Mouse (Mus musculus) neural tube, embryonic 13.5 days (tissue): ENCODE results near the gene Cenpp. TPM values are rescaled to one million over a fixed set of nuclear protein-coding genes. Genes with fewer than 3 reads are reported as not detected.

Experiments
- ATAC-seq: fragments of 200-750 bp; cut with Nextera tagmentation; 2 replicates; pipeline ENCODE4 v1.8.0; 2017; ENCODE audit warnings: low read depth, mild to moderate bottlenecking, moderate TSS enrichment, moderate library complexity
- H3K27ac ChIP-seq: fragments of 300-500 bp; sonication (generic); replicated peaks from 2 replicates; pipeline ENCODE4 v1.5.1; 2015; ENCODE audit warnings: moderate library complexity, mild to moderate bottlenecking, inconsistent platforms
- H3K27me3 ChIP-seq: fragments of 300-500 bp; sonication (generic); 2 replicates; pipeline ENCODE4 v1.6.1; 2015; ENCODE audit warnings: mild to moderate bottlenecking, inconsistent platforms
- H3K36me3 ChIP-seq: fragments of 300-500 bp; sonication (generic); 2 replicates; pipeline ENCODE4 v1.6.1; 2015; ENCODE audit warnings: mild to moderate bottlenecking, inconsistent platforms
- H3K4me1 ChIP-seq: fragments of 300-500 bp; sonication (generic); replicated peaks from 2 replicates; pipeline ENCODE4 v1.6.1; 2015; ENCODE audit warnings: inconsistent platforms
- H3K4me2 ChIP-seq: fragments of 300-500 bp; sonication (generic); 2 replicates; pipeline ENCODE4 v1.6.1; 2015; ENCODE audit warnings: inconsistent platforms, mild to moderate bottlenecking, moderate library complexity
- H3K4me3 ChIP-seq: fragments of 300-500 bp; sonication (generic); 2 replicates; pipeline ENCODE4 v1.5.1; 2015; ENCODE audit warnings: mild to moderate bottlenecking, inconsistent platforms
- H3K9ac ChIP-seq: fragments of 300-500 bp; sonication (generic); 2 replicates; pipeline ENCODE4 v1.6.1; 2015; ENCODE audit warnings: moderate library complexity, mild to moderate bottlenecking, inconsistent platforms
- H3K9me3 ChIP-seq: fragments of 300-500 bp; sonication (generic); 2 replicates; pipeline ENCODE4 v1.6.1; 2016; ENCODE audit warnings: inconsistent platforms
- WGBS: fragments of 180-500 bp; shearing (Covaris S2); methylation state at CpG from one replicate; pipeline ENCODE4 v1.1.7; 2015; 5-methylcytosine and 5-hydroxymethylcytosine counted together
- polyA plus RNA-seq: library from polyadenylated mRNA; unstranded; fragments of >200 nt; fragmentation: Nextera tagmentation; extraction: Ambion mirVana; gene quantifications from 2 replicates; pipeline ENCODE4 v1.2.1, GENCODE M21; 2015

The Cenpp gene
- polyA plus RNA-seq, 1 experiment from 2014 or later: 7.6 TPM

DNA sequence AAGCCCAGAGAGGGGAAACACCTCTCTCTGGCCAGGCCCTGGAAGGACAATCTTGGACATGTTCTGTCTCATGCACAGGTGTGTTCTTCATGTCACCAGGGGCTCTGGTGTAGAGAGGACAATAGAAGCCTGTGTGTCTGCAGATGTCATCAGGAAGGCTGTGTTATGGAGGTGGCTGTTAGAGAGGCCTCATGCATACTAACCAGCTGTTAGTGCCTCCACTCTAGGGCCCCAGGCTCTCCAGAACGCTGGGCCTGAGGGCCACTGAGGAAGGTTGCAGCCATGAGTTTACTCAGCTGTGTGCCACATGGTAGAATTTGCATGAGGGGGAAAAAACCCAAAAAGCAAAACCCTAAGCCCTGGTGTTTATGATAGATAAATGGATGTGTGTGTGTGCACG is 185.0 kb downstream of the Cenpp start:
- 77% methylated on average over 2 of the region's 2 CpGs for WGBS
- no peaks in the 10 kb centered on the region for H3K9me3 ChIP-seq
- no peak overlapping the region for H3K4me3 ChIP-seq
- H3K4me2 ChIP-seq: no peak overlapping the region
- no peak for ATAC-seq
- no peak overlapping the region for H3K9ac ChIP-seq
- H3K27ac ChIP-seq: peak overlapping the region; percentile 13; the same call in 1 of the 2 replicates
- H3K4me1 ChIP-seq: no peaks in the 10 kb centered on the region; the same call in 1 of the 2 replicates
- peaks cover 29% of the 10 kb centered on the region for H3K36me3 ChIP-seq
- no peaks in the 10 kb centered on the region for H3K27me3 ChIP-seq

DNA sequence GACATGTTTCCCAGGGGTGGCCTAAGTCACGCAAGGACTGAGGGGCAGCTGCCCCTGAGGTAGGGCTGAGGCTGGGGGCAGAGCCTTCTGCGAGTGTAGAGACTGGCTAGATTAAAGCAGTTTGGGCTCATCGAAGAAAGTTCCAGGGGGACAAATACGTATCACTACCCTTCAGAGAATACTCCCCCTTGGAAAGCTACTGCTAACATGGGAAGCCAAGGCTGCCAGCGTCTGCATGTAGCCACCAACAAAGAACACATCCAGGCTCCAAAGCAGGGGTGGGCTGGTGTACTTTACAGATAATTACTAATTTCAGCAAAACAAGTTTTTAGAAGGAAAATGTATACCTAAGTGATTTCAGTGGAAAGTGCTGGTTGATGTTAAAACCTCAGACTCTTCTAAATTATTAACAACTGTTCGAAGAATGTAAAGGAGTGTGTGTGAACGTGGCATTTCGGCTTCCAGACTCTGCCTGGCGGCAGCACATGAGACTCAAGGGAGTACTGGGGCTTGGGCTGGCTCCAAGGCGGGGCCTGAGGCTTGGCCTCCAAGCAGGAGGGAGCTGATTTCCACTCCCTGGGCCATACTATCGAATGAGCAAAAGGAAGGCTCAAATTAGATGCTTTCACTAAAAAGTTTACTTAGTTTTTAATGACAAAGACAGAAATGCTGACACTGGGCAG is 186.1 kb downstream of the Cenpp start:
- Histone ChIP-seq H3K27me3 (no peaks in the 10 kb centered on the region), H3K36me3 (peaks cover 39% of the 10 kb centered on the region), H3K9me3 (no peaks in the 10 kb centered on the region), H3K4me2 (no peak overlapping the region), H3K27ac (peak overlapping the region; percentile 49), H3K4me1 (no peaks in the 10 kb centered on the region; the same call in 1 of the 2 replicates), H3K4me3 (no peak overlapping the region), H3K9ac (no peak overlapping the region)
- 75% methylated on average over 11 of the region's 11 CpGs for WGBS
- no peak for ATAC-seq

DNA sequence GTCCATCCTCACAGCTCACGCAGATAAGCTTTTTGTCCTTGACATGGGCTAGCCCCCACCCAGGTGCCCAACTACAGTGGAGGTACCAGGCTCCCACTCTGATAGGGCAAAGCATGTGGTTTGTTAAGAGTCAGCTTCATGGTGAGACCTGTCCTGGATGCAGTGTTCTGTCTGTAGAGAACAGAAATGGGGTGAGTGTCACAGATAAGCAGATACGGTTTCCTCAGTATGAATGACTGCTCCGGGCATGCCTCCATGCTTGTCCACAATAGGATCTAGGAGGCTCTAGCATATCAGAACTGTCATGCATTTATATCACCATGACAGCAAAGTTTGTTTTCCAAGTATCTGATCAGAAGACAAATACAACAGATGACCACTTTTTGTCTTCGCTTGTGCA is 186.7 kb downstream of the Cenpp start:
- no peaks in the 10 kb centered on the region for H3K27me3 ChIP-seq
- H3K9me3 ChIP-seq: no peaks in the 10 kb centered on the region
- peaks cover 46% of the 10 kb centered on the region for H3K36me3 ChIP-seq
- no peak overlapping the region for H3K4me3 ChIP-seq
- ATAC-seq: no peak
- no peaks in the 10 kb centered on the region; the same call in 1 of the 2 replicates for H3K4me1 ChIP-seq
- 95% methylated on average over 4 of the region's 4 CpGs for WGBS
- no peak overlapping the region for H3K9ac ChIP-seq
- no peak overlapping the region for H3K4me2 ChIP-seq
- no peak overlapping the region for H3K27ac ChIP-seq

DNA sequence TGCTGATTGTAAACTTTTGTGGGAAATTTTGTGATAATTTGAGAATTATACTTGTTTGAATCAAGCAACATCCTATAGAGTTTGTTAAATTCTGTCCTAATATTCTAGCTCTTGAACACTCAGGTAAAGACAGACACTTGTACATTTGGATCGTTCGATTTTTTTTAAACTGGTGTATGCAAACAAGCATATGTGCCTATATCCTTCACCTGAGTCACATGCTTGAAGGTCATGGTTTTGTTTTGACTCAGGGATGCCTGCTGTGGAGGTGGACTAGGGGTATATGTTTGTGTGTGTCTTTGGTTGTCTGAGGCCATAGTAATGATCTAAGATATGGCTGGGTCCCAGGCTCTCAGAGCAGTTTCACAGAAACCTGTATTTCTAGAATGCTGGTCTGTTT is 189.7 kb downstream of the Cenpp start:
- H3K9me3 ChIP-seq: no peaks in the 10 kb centered on the region
- H3K27me3 ChIP-seq: no peaks in the 10 kb centered on the region
- WGBS: 93% methylated on average over 2 of the region's 2 CpGs
- H3K36me3 ChIP-seq: peaks cover 57% of the 10 kb centered on the region
- ATAC-seq: no peak
- no peak overlapping the region for H3K27ac ChIP-seq
- no peak overlapping the region for H3K4me3 ChIP-seq
- no peak overlapping the region for H3K9ac ChIP-seq
- H3K4me1 ChIP-seq: no peaks in the 10 kb centered on the region; the same call in 1 of the 2 replicates
- H3K4me2 ChIP-seq: no peak overlapping the region

DNA sequence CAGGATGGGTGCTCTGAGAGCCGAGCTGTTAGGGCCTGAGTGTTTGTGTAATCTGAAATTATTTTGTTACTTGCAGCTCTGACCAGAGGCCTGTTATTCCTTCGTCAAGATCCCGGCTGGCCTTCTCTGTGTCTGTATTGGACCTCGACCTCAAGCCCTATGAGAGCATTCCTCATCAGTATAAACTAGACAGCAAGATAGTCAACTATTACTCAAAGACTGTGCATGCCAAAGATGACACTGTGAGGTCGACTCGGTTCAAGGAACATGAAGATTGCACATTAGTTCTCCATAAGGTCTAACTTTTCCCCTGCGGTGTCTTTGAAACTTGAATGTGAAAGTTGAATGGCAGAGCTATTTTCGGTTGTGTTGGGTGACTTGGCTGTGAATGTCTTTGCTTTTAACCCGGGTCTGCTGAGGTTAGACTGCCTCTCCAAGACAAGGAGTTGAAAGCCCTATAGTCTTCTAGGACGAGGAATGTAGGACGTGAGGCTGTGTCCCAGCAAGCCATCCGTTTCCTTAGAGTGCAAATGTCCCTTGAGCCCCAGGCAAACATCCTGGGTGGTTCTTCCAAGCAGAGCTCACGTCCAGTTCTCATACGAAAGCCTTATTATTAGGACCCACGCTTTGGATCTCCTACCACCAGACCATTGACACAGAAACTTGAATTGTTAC is 191.0 kb downstream of the Cenpp start:
- H3K4me1 ChIP-seq: no peaks in the 10 kb centered on the region
- H3K4me2 ChIP-seq: no peak overlapping the region
- WGBS: 79% methylated on average over 15 of the region's 15 CpGs
- no peak overlapping the region for H3K4me3 ChIP-seq
- peaks cover 65% of the 10 kb centered on the region for H3K36me3 ChIP-seq
- H3K9ac ChIP-seq: no peak overlapping the region
- no peaks in the 10 kb centered on the region for H3K9me3 ChIP-seq
- 0 out of 2 replicates have a peak overlapping the region, but pooled peaks have one; percentile 46 for H3K27ac ChIP-seq
- H3K27me3 ChIP-seq: no peaks in the 10 kb centered on the region
- ATAC-seq: no peak

DNA sequence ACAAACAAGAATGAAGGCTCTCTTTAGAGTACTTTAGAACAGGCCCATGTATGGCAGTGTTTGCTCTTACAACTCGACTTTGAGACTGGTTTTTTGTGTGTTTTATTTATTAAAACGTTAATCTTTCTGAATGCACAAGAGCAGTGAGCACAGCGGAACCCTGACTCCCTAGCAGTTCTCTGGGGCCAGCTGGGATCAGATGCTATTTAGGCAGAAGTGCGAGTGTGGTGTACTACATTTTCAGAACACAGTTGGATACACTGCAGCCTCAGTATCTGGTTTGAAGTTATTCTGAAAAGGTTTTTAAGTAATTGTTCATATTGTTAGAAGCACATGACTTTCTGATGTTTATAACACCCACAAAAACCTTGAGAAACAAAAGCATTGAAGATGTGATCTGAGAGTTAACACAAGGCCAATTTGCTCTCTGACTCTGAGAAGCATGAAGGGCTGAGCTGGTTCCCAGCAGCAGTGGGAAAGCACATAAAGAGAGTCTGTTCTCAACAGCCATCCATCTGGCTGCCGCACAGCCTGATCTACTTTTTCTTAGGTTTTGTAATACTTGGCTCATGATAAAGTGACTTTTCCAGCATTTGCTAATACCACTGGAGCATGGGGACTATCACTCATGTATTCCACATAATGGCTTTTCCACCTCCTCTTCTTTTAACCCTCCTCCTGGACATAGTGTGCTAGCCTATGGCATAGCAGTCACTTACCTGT is 191.7 kb downstream of the Cenpp start:
- H3K36me3 ChIP-seq: peaks cover 65% of the 10 kb centered on the region
- peak overlapping the region; percentile 49; the same call in 1 of the 2 replicates for H3K27ac ChIP-seq
- 69% methylated on average over 5 of the region's 5 CpGs for WGBS

DNA sequence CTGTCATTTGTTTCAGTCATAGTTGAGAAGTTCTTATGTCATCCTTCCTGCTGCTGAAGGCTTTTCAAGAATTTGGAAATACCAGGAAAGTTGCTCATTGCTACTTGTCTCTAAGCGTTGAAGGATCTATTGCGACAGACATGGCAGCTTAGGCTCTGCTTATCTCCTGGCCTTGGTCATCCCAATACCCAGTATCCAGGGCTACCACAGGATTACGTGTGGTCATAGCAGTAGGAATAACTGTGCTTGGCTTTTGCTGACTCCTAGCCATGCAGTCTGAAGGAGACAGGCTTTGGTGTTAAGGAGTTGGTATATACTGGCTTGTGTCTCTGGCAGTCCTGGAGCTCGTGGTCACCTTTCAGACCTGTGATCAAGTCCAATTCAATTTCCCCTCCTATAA is 192.3 kb downstream of the Cenpp start:
- Histone ChIP-seq H3K4me2 (no peak overlapping the region), H3K4me1 (no peaks in the 10 kb centered on the region), H3K36me3 (peaks cover 60% of the 10 kb centered on the region), H3K9me3 (no peaks in the 10 kb centered on the region), H3K4me3 (no peak overlapping the region), H3K27me3 (no peaks in the 10 kb centered on the region), H3K27ac (peak overlapping the region; percentile 49; the same call in 1 of the 2 replicates), H3K9ac (no peak overlapping the region)
- no peak for ATAC-seq
- 92% methylated on average over 4 of the region's 4 CpGs for WGBS

More for the DNA sequence above, 191.7 kb downstream of the Cenpp start:
- Histone ChIP-seq H3K27me3 (no peaks in the 10 kb centered on the region), H3K4me1 (no peaks in the 10 kb centered on the region), H3K9me3 (no peaks in the 10 kb centered on the region), H3K4me3 (no peak overlapping the region), H3K4me2 (no peak overlapping the region), H3K9ac (no peak overlapping the region)
- no peak for ATAC-seq

DNA sequence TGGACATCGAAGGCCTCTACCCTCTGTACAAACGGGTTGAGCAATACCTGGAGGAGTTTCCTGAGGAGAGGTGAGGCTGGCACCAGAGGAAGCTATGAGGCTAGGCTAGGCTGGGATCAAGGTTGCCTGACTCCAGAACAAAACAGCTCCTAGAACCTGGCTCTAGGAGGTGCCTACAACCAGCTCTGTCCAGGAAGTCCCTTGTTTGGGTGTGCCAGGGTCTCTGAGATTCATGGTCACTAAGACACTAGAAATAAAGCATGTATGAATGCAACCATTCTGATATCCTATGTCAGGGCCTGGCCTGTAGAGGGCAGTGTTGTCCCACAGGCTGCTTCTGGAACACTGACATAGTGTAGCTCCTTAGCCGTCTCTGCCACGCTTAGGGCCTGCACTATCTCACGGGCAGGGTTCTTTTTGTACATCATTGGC is 203.3 kb downstream of the Cenpp start:
- H3K9ac ChIP-seq: no peak overlapping the region
- H3K9me3 ChIP-seq: no peaks in the 10 kb centered on the region
- 44% methylated on average over 5 of the region's 5 CpGs for WGBS
- no peak overlapping the region for H3K27ac ChIP-seq
- peak; percentile 75 for ATAC-seq
- no peaks in the 10 kb centered on the region for H3K27me3 ChIP-seq
- no peak overlapping the region for H3K4me2 ChIP-seq
- H3K36me3 ChIP-seq: peaks cover 56% of the 10 kb centered on the region
- H3K4me3 ChIP-seq: no peak overlapping the region
- H3K4me1 ChIP-seq: no peaks in the 10 kb centered on the region

DNA sequence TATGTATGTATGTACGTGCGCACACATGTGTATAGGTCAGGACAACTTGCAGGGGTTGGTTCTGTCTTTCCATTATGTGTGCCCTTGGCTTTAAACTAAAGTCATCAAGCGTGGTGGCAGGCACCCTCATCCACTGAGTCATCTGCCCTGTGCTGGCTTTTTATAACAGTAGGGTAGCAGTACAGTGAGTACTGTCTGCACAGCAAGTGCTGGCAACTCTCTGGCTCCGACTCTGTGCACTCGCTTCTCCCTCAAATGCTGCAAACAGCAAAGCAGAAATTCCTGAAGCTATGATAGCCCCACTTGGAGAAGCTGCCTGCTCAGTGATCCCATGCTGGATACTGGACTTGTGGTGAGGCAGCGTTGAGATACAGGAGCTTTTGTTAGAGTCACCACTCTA is 208.1 kb downstream of the Cenpp start:
- Histone ChIP-seq H3K4me3 (no peak overlapping the region), H3K9ac (no peak overlapping the region), H3K4me2 (no peak overlapping the region), H3K36me3 (peaks cover 57% of the 10 kb centered on the region), H3K4me1 (no peaks in the 10 kb centered on the region), H3K27me3 (no peaks in the 10 kb centered on the region), H3K27ac (no peak overlapping the region), H3K9me3 (no peaks in the 10 kb centered on the region)
- ATAC-seq: no peak
- WGBS: 97% methylated on average over 6 of the region's 6 CpGs

DNA sequence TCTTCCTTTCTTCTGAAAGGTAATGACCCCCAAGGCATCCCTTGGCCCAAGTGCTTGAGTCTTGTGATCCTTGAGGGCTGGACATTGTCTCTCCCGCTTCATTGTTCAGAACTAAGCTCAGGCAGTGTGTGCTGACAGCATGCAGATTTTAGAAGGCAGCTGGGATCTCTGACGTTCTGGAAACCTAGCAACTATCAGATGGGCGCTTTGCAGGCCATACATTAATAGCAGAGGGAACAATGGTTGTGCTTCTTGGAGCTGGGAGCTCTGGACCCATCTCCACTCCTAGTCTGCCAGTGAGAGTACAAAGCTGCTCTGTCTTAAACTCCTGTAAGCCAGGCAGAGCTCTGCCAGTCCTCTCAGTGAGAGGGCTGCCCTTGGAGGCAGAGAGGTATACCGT is 216.4 kb downstream of the Cenpp start:
- no peak overlapping the region for H3K4me2 ChIP-seq
- H3K27me3 ChIP-seq: no peaks in the 10 kb centered on the region
- WGBS: 79% methylated on average over 4 of the region's 4 CpGs
- H3K9ac ChIP-seq: no peak overlapping the region
- ATAC-seq: no peak
- H3K36me3 ChIP-seq: peaks cover 57% of the 10 kb centered on the region
- H3K4me3 ChIP-seq: no peak overlapping the region
- H3K9me3 ChIP-seq: no peaks in the 10 kb centered on the region
- no peaks in the 10 kb centered on the region for H3K4me1 ChIP-seq
- H3K27ac ChIP-seq: no peak overlapping the region

DNA sequence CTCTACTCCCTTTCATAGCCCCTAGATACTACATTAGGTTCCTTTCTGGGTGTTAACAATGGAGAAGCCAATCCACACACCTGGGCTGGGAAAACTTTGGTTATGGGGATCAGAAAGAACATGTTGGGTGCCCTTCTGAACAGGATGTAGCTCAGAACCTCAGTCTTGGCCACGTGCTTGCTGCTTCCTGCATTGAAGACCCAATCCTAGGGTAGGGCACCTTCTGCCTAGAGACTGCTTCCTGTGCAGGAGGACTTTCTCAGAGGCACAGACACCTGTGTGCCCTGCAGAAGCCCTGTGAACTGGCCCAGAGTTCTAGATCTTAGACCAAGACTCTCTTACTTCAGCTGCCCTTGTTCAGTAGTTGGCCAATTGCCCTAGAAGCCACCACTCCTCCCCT is 216.8 kb downstream of the Cenpp start:
- no peak for ATAC-seq
- H3K4me2 ChIP-seq: no peak overlapping the region
- no peaks in the 10 kb centered on the region for H3K9me3 ChIP-seq
- H3K9ac ChIP-seq: no peak overlapping the region
- no peaks in the 10 kb centered on the region for H3K4me1 ChIP-seq
- 94% methylated on average over 1 of the region's 1 CpGs for WGBS
- H3K27me3 ChIP-seq: no peaks in the 10 kb centered on the region
- no peak overlapping the region for H3K27ac ChIP-seq
- no peak overlapping the region for H3K4me3 ChIP-seq
- peaks cover 57% of the 10 kb centered on the region for H3K36me3 ChIP-seq
